Mouse (Mus musculus) hindbrain, postnatal 0 days (tissue): ENCODE measurements around the gene Mroh8. TPM values are rescaled to one million over a fixed set of nuclear protein-coding genes. Genes with fewer than 3 reads are reported as not detected.

ENCODE experiments used
- ATAC-seq: fragments of 200-750 bp; cut with Nextera tagmentation; 2 replicates; pipeline ENCODE4 v1.8.0; 2017; ENCODE audit warnings: mild to moderate bottlenecking, moderate TSS enrichment, moderate library complexity
- DNase-seq: peaks from one replicate; pipeline ENCODE4 v3.0.0-alpha.2; 2015; ENCODE audit warnings: low spot score
- H3K27ac ChIP-seq: fragments of 300-500 bp; sonication (generic); 2 replicates; pipeline ENCODE4 v1.5.1; 2014; ENCODE audit warnings: mild to moderate bottlenecking
- H3K27me3 ChIP-seq: fragments of 300-500 bp; sonication (generic); 2 replicates; pipeline ENCODE4 v1.6.1; 2014; ENCODE audit warnings: low read length, mixed read lengths; ENCODE audit not compliant: insufficient read depth
- H3K36me3 ChIP-seq: fragments of 300-500 bp; sonication (generic); 2 replicates; pipeline ENCODE4 v1.6.1; 2014; ENCODE audit warnings: low read length, mixed read lengths; ENCODE audit not compliant: insufficient read depth
- H3K4me1 ChIP-seq: fragments of 300-500 bp; sonication (generic); 2 replicates; pipeline ENCODE4 v1.6.1; 2014; ENCODE audit warnings: antibody characterized with exemption, low read length, mixed read lengths; ENCODE audit not compliant: insufficient read depth
- H3K4me2 ChIP-seq: fragments of 300-500 bp; sonication (generic); 2 replicates; pipeline ENCODE4 v1.6.1; 2014; ENCODE audit warnings: low read depth, mild to moderate bottlenecking, low read length, moderate library complexity, mixed read lengths
- H3K4me3 ChIP-seq: fragments of 300-500 bp; sonication (generic); 2 replicates; pipeline ENCODE4 v1.5.1; 2014; ENCODE audit warnings: low read length
- H3K9ac ChIP-seq: fragments of 300-500 bp; sonication (generic); replicated peaks from 2 replicates; pipeline ENCODE4 v1.6.1; 2014; ENCODE audit warnings: mild to moderate bottlenecking, low read length, moderate library complexity, mixed read lengths
- H3K9me3 ChIP-seq: fragments of 300-500 bp; sonication (generic); 2 replicates; pipeline ENCODE4 v1.6.1; 2016; ENCODE audit warnings: low read length, mixed read lengths
- CTCF ChIP-seq: IDR thresholded peaks from 2 replicates; pipeline ENCODE4 v1.5.1; 2016; ENCODE audit warnings: antibody characterized with exemption, control low read depth, low read depth
- WGBS: fragments of 180-500 bp; shearing (Covaris S2); extraction: QIAGEN DNeasy Blood & Tissue Kit; methylation state at CpG from one replicate; pipeline ENCODE4 v1.1.7; 2014; 5-methylcytosine and 5-hydroxymethylcytosine counted together
- polyA plus RNA-seq: library from polyadenylated mRNA; unstranded; fragments of >200 nt; fragmentation: Nextera tagmentation; extraction: Ambion mirVana; gene quantifications from 2 replicates; pipeline ENCODE4 v1.2.1, GENCODE M21; 2015
- total RNA-seq: library from RNA; depleted of rRNA; stranded (reverse); fragments of >200 nt; gene quantifications from 2 replicates; pipeline ENCODE4 v1.2.3, GENCODE M21; 2014; rRNA removed

The Mroh8 gene
- total and polyA plus RNA-seq, 2 experiments from 2014 or later, result 0.70 TPM; not detected in 1

DNA sequence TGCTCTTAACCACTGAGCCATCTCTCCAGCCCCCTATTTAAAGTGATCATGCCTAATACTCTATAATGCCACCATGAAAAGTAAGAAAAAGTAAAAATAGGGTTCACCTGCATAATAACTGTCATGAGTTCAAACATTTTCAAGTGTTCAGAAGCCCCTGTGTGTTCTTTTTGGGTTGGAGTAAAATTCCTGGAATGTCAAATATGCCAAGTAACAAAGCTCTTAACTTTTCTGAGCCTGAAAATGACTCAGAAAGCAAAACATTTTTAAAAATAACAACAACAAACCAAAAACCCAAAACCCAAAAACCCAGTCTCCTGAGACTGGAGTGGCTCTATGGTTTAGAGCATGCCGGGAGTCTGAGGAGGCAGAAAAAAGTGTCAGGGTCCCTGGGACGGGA is 115.2 kb downstream of the Mroh8 start:
- TF ChIP-seq CTCF, result no peak
- Histone ChIP-seq H3K9ac (no peak overlapping the region), H3K4me1 (no peaks in the 10 kb centered on the region), H3K4me2 (no peak overlapping the region), H3K4me3 (no peak overlapping the region), H3K9me3 (no peaks in the 10 kb centered on the region), H3K36me3 (peaks cover 1% of the 10 kb centered on the region; the same call in 1 of the 2 replicates), H3K27ac (no peak overlapping the region), H3K27me3 (no peaks in the 10 kb centered on the region)
- 94% methylated on average over 2 of the region's 2 CpGs for WGBS
- no peak for ATAC-seq
- DNase-seq, result no peak

Other genes starting within 250 kb of the Mroh8 start
- gene Soga1, start 200.3 kb downstream of the Mroh8 start, total RNA-seq, result 120 and 151 TPM in 2 replicates
- 3.5 and 3.6 TPM in 2 replicates for gene Soga1, start 200.3 kb downstream of the Mroh8 start, polyA plus RNA-seq
- gene Tldc2, start 192.5 kb downstream of the Mroh8 start, total RNA-seq, result not detected in 2 replicates
- gene Tldc2, start 192.5 kb downstream of the Mroh8 start, polyA plus RNA-seq, result 0.43 TPM in 1 of 2 replicates, not detected in the other
- 11.5 and 12.7 TPM in 2 replicates for gene Samhd1, start 144.3 kb downstream of the Mroh8 start, total RNA-seq
- 10.9 and 11.9 TPM in 2 replicates for gene Samhd1, start 144.3 kb downstream of the Mroh8 start, polyA plus RNA-seq
- 8.4 and 12.7 TPM in 2 replicates for gene Rbl1, start 75.0 kb downstream of the Mroh8 start, total RNA-seq
- 5.2 and 6.0 TPM in 2 replicates for gene Rbl1, start 75.0 kb downstream of the Mroh8 start, polyA plus RNA-seq
- gene Rpn2, start 532 bp downstream of the Mroh8 start, total RNA-seq, result 240 and 253 TPM in 2 replicates
- 201 and 204 TPM in 2 replicates for gene Rpn2, start 532 bp downstream of the Mroh8 start, polyA plus RNA-seq
- not detected in 2 replicates for gene Ghrh, start 68.0 kb upstream of the Mroh8 start, total RNA-seq
- 1.0 and 1.7 TPM in 2 replicates for gene Ghrh, start 68.0 kb upstream of the Mroh8 start, polyA plus RNA-seq
- gene Manbal, start 88.0 kb upstream of the Mroh8 start, total RNA-seq, result 69.6 and 74.4 TPM in 2 replicates
- 133 and 135 TPM in 2 replicates for gene Manbal, start 88.0 kb upstream of the Mroh8 start, polyA plus RNA-seq
- 133 and 134 TPM in 2 replicates for gene Src, start 138.9 kb upstream of the Mroh8 start, total RNA-seq
- gene Src, start 138.9 kb upstream of the Mroh8 start, polyA plus RNA-seq, result 23.2 and 25.4 TPM in 2 replicates